Mouse (Mus musculus) MEL-GATA-1-ER (cell line): ENCODE measurements around the gene Mef2a.

Experiments
- DNase-seq: peaks from one replicate; pipeline ENCODE4 v3.0.0-alpha.2; 2012; ENCODE audit warnings: low read depth; ENCODE audit errors: extremely low read depth

Mef2a gene

DNA sequence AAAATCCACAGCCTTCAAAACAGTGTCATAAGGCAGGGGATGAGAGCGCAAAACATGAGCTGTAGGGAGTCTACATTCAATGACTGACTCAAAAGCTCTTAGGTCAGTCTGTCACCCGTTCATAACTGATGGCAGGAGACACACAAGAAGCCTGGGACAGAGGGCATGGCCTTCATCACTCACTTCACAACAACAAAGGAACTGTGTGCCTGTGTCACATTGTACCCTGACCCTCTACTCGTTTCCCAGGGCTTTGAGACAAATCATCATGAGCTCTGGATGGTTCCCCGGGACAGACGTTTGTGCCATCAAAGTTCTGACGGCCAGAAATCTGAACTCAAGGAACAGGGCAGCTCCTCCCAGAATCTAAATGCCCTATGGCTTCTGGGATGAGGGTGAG is 161.3 kb downstream of the Mef2a start:
- DNase-seq, result no peak

DNA sequence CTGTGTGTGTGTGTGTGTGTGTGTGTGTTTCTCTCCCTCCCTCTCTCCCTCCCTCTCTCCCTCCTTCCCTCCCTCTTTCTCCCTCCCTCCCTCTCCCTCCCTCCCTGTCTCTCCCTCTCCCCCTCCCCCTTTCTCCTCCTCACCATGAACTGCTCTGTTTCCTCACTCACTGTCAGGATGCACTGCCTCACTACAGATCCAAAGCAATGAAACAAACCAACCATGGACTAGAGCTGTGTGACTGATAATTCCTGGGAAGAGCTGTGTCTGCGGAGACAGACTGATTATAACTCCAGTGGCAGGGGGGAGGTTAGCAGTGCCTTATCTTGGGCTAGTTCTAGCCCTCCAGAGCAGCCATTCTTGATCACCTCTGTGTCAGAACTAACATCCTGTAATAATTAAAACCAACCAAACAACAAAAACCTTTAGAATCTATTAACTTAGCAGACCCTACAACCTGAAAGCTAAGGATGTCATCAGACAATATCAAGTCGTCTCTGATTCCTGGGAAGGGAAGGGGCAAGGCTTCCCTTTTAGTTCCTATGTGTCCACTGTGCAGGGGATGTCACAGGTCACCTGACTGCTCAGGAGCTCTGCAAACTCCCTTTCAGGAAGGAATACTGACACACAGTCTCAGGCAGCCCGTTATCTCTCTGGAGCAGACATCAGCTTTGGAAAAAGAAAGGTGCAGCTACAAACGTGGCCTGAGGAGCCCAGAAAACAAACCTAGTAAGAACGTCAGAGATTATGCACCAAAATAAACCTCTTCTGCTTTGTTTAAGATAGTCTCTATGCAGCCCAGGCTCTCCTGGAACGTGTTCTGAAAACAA is 162.4 kb downstream of the Mef2a start:
- DNase-seq, result peak; percentile 70

DNA sequence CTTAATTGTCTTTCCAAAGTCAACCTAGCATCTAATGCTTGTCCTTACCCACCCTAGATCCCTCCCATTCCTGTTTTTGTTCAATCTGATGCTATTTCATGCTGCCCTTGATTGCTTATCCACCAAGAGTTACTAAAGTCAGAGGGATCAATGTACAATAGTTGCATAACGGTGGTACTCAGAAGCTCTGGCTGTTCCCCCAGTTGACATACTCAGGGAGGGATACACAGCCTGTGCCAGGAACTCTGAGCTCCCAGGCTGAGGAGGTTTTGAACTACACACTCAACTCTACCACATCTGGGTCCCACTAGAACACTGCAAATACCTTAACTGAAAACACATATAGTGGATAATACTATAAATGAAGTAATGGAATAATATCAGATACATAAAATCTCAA is 164.3 kb downstream of the Mef2a start:
- DNase-seq, result no peak

DNA sequence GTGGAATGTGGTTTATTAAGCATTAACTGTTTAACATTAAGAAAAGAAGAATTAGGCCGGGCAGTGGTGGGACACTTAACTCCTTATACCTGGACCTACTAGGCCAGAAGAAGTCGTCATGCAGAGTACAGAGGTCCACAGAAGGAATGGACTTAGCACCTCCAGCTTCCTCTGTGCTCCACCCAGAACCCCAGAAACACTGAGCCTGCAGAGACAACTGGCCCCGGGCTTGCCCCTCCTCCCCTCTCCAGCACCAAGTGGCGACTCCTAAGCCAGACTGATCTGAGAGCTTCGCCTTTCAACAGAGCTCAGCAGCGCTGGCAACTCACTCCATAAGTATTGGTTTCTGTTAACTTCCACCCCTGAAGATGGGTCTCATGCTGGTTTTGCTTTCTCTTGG is 165.0 kb downstream of the Mef2a start:
- no peak for DNase-seq

DNA sequence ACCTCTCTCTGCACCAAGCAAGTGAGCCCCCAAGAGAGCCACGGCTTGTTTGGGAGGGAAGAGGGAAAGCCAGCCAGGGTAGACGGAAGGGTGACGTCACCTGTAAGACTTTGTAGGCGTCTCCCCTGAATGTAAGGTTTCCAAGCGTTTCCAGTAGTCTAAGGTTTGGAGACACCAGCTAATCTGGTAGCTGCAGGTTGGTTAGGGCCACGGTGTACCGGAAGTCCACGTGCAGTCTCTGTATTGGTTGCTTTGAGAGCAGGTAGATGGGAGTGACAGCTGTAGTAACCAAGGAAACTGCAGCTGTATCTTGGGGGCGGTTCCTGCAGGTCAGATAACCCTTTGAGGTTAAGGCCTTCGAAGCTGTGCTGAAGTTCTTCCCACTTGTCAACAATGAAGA is 166.2 kb downstream of the Mef2a start:
- DNase-seq, result no peak

DNA sequence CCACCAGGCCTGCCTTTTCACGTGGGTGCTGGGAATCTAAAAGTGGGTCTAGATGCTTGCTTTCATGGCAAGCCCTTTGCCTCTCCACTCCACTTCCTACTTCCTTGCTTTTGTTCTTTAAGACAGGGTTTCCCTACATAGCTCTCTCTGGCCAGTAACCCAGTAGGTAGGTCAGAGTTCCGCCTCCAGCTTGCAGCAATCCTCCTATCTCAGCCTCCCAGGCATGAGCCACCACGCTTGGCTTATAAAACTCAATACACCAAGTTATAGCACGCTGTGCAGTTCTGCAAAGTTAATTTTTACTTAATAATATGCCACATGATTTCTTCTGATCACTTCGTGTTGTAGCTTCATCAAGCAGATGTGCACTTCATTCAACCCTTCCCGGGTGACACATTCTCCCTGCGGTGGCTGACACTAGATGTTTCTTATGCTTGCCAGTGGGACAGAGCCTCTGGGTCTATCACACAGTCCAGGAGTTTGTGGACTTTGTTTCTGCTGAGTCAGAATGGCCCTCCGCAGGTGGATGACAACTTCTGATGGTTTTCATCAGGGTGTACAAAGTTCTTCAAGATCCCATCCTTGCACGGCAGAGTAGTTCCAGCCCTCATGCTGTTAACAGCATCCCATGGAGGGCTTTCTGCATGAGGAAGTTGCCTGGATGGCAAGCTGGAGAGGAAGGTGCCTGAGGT is 166.8 kb downstream of the Mef2a start:
- DNase-seq, result no peak

DNA sequence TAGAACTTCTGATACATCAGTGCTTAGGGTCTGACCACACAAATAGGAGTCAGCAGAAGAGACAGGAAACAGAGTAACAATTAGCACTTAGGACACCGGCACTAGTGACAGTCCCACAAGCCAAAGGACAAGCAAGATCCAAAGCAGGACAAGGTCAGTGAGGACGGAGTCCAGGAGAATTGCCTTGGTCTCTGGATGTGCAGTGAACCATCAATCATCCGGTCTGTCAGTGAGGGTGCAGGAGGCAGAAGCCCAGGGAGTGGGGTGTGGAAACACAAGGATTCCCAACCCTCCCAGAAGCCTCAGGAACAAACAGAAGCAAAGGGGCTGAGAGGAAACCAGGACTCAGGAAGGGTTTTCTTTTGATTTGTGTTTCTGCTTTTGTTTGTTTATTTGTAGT is 169.0 kb downstream of the Mef2a start:
- DNase-seq, result no peak

DNA sequence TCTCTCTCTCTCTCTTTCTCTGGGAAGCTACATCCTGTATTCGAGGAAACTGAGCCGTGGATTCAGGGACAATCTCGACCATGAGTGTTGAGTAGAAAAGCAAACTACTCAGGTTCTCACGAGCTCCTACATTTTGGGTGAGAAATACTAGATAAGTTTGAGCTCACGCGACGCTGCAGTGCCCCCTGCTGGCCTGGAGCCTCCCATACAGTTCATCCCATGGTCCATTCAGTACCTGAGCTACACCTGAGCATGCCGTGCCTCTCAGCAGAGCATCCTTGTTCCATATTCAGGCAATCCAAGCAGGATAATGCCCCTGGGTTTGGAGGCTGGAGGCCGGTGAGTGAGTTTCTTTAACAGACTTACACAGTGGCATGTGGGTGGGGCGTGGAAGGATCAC is 173.2 kb downstream of the Mef2a start:
- DNase-seq, result no peak

DNA sequence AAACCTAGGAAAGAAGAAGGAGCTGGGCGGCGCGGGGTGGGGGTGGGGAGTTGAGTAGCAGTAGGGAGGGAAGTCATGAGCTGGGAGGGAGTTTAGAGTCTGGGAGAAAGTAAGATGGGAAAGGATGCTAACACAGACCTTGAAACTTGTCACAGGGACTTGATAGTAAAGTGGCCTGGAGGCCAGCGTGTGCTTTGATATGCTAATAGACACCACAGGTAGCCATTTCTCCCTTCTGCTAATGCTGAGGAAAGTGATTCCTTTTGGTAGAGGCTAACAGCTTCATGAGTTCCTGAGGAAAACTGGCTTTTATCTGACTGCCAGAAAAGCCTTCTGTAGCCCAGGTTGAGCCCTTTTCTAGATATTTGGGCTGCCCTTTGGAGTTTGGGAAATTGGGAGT is 188.9 kb downstream of the Mef2a start:
- no peak for DNase-seq
